Mouse (Mus musculus): ENCODE data around the gene Il16. TPM values are rescaled to one million over a fixed set of nuclear protein-coding genes. Genes with fewer than 3 reads are reported as not detected.
"Not testable (repeated sequence)": the region's sequence is repeated elsewhere in the genome, so short reads cannot be mapped to it uniquely, and the experiment has no call there.

Il16 gene
- polyA plus RNA-seq, 1 experiment: not detected

- Histone ChIP-seq H3K9ac (ENCODE audit: low read depth, poor library complexity, severe bottlenecking) (no peak overlapping the region), H3K27me3 (ENCODE audit: control insufficient read depth, insufficient read depth, low read length, poor library complexity, severe bottlenecking) (no peaks in the 10 kb centered on the region; the same call in 1 of the 2 replicates), H3K9me3 (replicated peaks; ENCODE audit: control insufficient read depth, insufficient read depth, low read length, poor library complexity, severe bottlenecking) (no peaks in the 10 kb centered on the region), H3K27ac (ENCODE audit: insufficient read depth, low read length) (no peak overlapping the region), H3K4me1 (ENCODE audit: control insufficient read depth, insufficient read depth, low read length) (no peaks in the 10 kb centered on the region), H3K4me3 (ENCODE audit: low read depth, low read length) (no peak overlapping the region), H3K36me3 (ENCODE audit: control insufficient read depth, insufficient read depth, low read length, poor library complexity, severe bottlenecking) (no peaks in the 10 kb centered on the region)
- TF ChIP-seq POLR2A (IDR thresholded peaks at IDR 0.05; ENCODE audit: insufficient read depth, low read length) (no peak), EP300 (IDR thresholded peaks at IDR 0.05; ENCODE audit: insufficient read depth, low read depth, low read length) (no peak), CTCF (IDR thresholded peaks at IDR 0.05; ENCODE audit: low read depth, low read length) (no peak)
Measured at GRCm38 (mm10) chr7:83713639-83714038, 31.9 kb downstream of the Il16 start.

DNA sequence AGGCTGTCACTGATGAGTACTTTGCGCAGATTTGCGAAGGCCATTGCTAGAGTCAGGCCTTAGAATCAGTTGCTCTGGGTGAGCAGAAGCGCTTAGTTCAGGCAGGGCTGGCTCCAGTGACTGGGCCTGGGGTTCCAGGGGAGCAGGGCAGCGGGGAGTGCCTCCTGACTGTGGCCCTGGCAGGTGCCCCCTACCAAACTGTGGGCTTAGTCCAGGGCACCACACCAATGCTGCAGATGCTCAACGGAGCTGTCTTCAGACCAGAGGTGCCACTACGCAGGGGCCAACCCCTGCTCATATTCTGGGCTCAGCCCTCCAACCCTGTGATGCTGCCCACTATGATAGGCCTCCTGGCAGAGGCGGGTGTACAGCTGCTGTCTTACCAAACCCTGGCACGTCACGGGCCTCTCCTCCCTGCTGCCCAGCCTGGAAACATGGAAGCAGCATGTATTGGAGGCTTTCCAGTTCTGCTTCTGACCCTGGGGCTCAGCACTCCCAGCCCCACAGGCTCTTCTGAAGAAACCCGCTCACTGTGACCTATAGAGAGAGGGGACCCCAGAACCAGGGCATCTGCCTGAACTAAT, 33.8 kb downstream of the Il16 start:
- not testable (repeated sequence) for H3K4me1 ChIP-seq (ENCODE audit: control insufficient read depth, insufficient read depth, low read length); H3K4me3 ChIP-seq (ENCODE audit: low read depth, low read length); H3K9ac ChIP-seq (ENCODE audit: low read depth, poor library complexity, severe bottlenecking); H3K9me3 ChIP-seq (replicated peaks; ENCODE audit: control insufficient read depth, insufficient read depth, low read length, poor library complexity, severe bottlenecking); H3K36me3 ChIP-seq (ENCODE audit: control insufficient read depth, insufficient read depth, low read length, poor library complexity, severe bottlenecking); H3K27ac ChIP-seq (ENCODE audit: insufficient read depth, low read length); H3K27me3 ChIP-seq (ENCODE audit: control insufficient read depth, insufficient read depth, low read length, poor library complexity, severe bottlenecking)

GRCm38 (mm10) chr7:83703046-83703775, 42.3 kb downstream of the Il16 start:
- Histone ChIP-seq H3K36me3 (ENCODE audit: control insufficient read depth, insufficient read depth, low read length, poor library complexity, severe bottlenecking) (no peaks in the 10 kb centered on the region), H3K9ac (ENCODE audit: low read depth, poor library complexity, severe bottlenecking) (no peak overlapping the region), H3K9me3 (replicated peaks; ENCODE audit: control insufficient read depth, insufficient read depth, low read length, poor library complexity, severe bottlenecking) (no peaks in the 10 kb centered on the region), H3K4me1 (ENCODE audit: control insufficient read depth, insufficient read depth, low read length) (no peaks in the 10 kb centered on the region), H3K27ac (ENCODE audit: insufficient read depth, low read length) (no peak overlapping the region), H3K4me3 (ENCODE audit: low read depth, low read length) (no peak overlapping the region), H3K27me3 (ENCODE audit: control insufficient read depth, insufficient read depth, low read length, poor library complexity, severe bottlenecking) (peaks cover 1% of the 10 kb centered on the region; the same call in 1 of the 2 replicates)
- TF ChIP-seq CTCF (IDR thresholded peaks at IDR 0.05; ENCODE audit: low read depth, low read length): no peak
- TF ChIP-seq POLR2A (IDR thresholded peaks at IDR 0.05; ENCODE audit: insufficient read depth, low read length): no peak
- no peak for TF ChIP-seq EP300 (IDR thresholded peaks at IDR 0.05; ENCODE audit: insufficient read depth, low read depth, low read length)

- Histone ChIP-seq H3K9ac (ENCODE audit: low read depth, poor library complexity, severe bottlenecking) (no peak overlapping the region), H3K36me3 (ENCODE audit: control insufficient read depth, insufficient read depth, low read length, poor library complexity, severe bottlenecking) (no peaks in the 10 kb centered on the region), H3K9me3 (replicated peaks; ENCODE audit: control insufficient read depth, insufficient read depth, low read length, poor library complexity, severe bottlenecking) (no peaks in the 10 kb centered on the region), H3K4me3 (ENCODE audit: low read depth, low read length) (no peak overlapping the region), H3K27ac (ENCODE audit: insufficient read depth, low read length) (no peak overlapping the region), H3K27me3 (ENCODE audit: control insufficient read depth, insufficient read depth, low read length, poor library complexity, severe bottlenecking) (peaks cover 1% of the 10 kb centered on the region; the same call in 1 of the 2 replicates), H3K4me1 (ENCODE audit: control insufficient read depth, insufficient read depth, low read length) (no peaks in the 10 kb centered on the region)
- TF ChIP-seq POLR2A (IDR thresholded peaks at IDR 0.05; ENCODE audit: insufficient read depth, low read length) (no peak), EP300 (IDR thresholded peaks at IDR 0.05; ENCODE audit: insufficient read depth, low read depth, low read length) (no peak), CTCF (IDR thresholded peaks at IDR 0.05; ENCODE audit: low read depth, low read length) (no peak)
Measured at GRCm38 (mm10) chr7:83699066-83699745, 46.3 kb downstream of the Il16 start.

DNA sequence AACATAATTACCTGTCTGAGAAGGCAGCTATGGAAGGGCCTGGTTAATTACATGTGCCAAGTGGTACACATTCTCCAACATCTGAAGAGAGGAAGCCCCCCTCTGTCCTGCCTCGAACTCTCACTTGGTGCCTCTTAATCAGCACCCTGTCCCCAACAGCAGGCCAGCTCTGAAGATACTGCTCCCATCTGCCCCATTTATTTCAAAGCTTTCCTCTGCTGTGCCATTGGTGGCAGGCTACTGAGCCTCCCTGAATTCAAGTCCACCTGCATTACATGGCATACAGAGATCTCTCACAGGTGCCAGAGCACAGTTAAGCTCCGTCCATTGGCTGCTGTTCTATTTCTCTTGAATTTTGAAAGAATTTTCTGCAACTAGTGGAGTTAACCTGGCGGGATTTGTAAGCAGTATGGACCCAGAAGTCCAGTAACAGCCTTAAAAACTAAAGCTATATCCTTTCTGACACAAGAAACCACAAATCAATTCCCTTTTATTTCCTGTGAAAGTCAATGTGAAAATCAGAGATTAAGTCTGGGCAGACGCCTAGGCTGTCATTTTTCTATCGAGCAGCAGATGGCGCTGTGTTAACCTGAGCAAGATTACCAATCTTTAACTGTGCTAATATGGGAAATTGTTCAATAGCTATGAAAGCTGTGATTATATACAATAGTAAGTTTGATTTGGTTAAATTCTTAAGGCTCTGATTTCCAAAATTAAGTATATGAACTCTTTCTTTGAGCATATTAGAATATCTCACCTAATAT, 49.9 kb downstream of the Il16 start:
- Histone ChIP-seq H3K27me3 (ENCODE audit: control insufficient read depth, insufficient read depth, low read length, poor library complexity, severe bottlenecking) (no peaks in the 10 kb centered on the region), H3K9ac (ENCODE audit: low read depth, poor library complexity, severe bottlenecking) (no peak overlapping the region), H3K9me3 (replicated peaks; ENCODE audit: control insufficient read depth, insufficient read depth, low read length, poor library complexity, severe bottlenecking) (no peaks in the 10 kb centered on the region), H3K4me3 (ENCODE audit: low read depth, low read length) (no peak overlapping the region), H3K4me1 (ENCODE audit: control insufficient read depth, insufficient read depth, low read length) (no peaks in the 10 kb centered on the region), H3K27ac (ENCODE audit: insufficient read depth, low read length) (no peak overlapping the region), H3K36me3 (ENCODE audit: control insufficient read depth, insufficient read depth, low read length, poor library complexity, severe bottlenecking) (no peaks in the 10 kb centered on the region)
- no peak for TF ChIP-seq POLR2A (IDR thresholded peaks at IDR 0.05; ENCODE audit: insufficient read depth, low read length)
- TF ChIP-seq EP300 (IDR thresholded peaks at IDR 0.05; ENCODE audit: insufficient read depth, low read depth, low read length): no peak
- TF ChIP-seq CTCF (IDR thresholded peaks at IDR 0.05; ENCODE audit: low read depth, low read length): no peak
